Mouse (Mus musculus) spleen, adult 2 months (tissue): ENCODE measurements around the gene Rorc. TPM values are rescaled to one million over a fixed set of nuclear protein-coding genes. Genes with fewer than 3 reads are reported as not detected.

Experiments used
- DNase-seq, 2 experiments: peaks; one replicate each; pipeline versions ENCODE4 v3.0.0 to v3.0.0-alpha.2; 2012 to 2021; ENCODE audit warnings: low spot score in 2 of 2, low read depth in 1 of 2
- H3K27ac ChIP-seq: fragments of 200-500 bp; 2 replicates; pipeline ENCODE4 v1.5.1; 2012; ENCODE audit warnings: low read length, inconsistent platforms; ENCODE audit not compliant: insufficient read depth
- H3K27me3 ChIP-seq: fragments of 200-500 bp; 2 replicates; pipeline ENCODE4 v1.6.1; 2012; ENCODE audit warnings: mild to moderate bottlenecking, moderate library complexity, low read length, inconsistent platforms; ENCODE audit not compliant: control insufficient read depth, insufficient read depth
- H3K36me3 ChIP-seq: fragments of 200-500 bp; 2 replicates; pipeline ENCODE4 v1.6.1; 2012; ENCODE audit warnings: mild to moderate bottlenecking, low read length, inconsistent platforms; ENCODE audit not compliant: control insufficient read depth, insufficient read depth
- H3K4me1 ChIP-seq: fragments of 200-500 bp; 2 replicates; pipeline ENCODE4 v1.6.1; 2011; ENCODE audit warnings: inconsistent platforms; ENCODE audit not compliant: control insufficient read depth, insufficient read depth, insufficient read length
- H3K4me3 ChIP-seq: fragments of 200-500 bp; 2 replicates; pipeline ENCODE4 v1.5.1; 2011; ENCODE audit warnings: mild to moderate bottlenecking, inconsistent platforms; ENCODE audit not compliant: insufficient read depth, insufficient read length; ENCODE audit errors: extremely low read depth
- CTCF ChIP-seq: fragments of 200-500 bp; IDR thresholded peaks from 2 replicates; pipeline ENCODE4 v1.5.1; 2011; ENCODE audit warnings: mild to moderate bottlenecking, inconsistent platforms; ENCODE audit not compliant: insufficient read depth, insufficient read length, insufficient replicate concordance; ENCODE audit errors: extremely low read depth
- POLR2A ChIP-seq: fragments of 200-500 bp; IDR thresholded peaks from 2 replicates; pipeline ENCODE4 v1.6.1; 2011; ENCODE audit warnings: low read depth, low read length, inconsistent platforms
- WGBS: fragments of 180-500 bp; shearing (Covaris S2); methylation state at CpG from one replicate; pipeline ENCODE4 v1.1.7; 2018; 5-methylcytosine and 5-hydroxymethylcytosine counted together
- polyA plus RNA-seq: library from polyadenylated mRNA; depleted of rRNA; stranded (reverse); fragments of >200 nt; gene quantifications from 2 replicates; pipeline ENCODE4 v1.2.3, GENCODE M21; 2012; rRNA removed

The Rorc gene
- 0.92 and 1.1 TPM in 2 replicates for polyA plus RNA-seq

- Histone ChIP-seq H3K27me3 (no peaks in the 10 kb centered on the region), H3K4me1 (no peaks in the 10 kb centered on the region), H3K27ac (no peak within 1 kb of the TSS), H3K36me3 (no peaks in the 10 kb centered on the region), H3K4me3 (no peak within 1 kb of the TSS)
- 66% methylated on average over 5 of the region's 5 CpGs for WGBS
- no peak for DNase-seq
- TF ChIP-seq CTCF (no peak), POLR2A (no peak)
Observed at GRCm38 (mm10) chr3:94372641-94373040, at the start of gene Rorc. TSS of gene Rorc (plus strand) at chr3:94372794.

DNA sequence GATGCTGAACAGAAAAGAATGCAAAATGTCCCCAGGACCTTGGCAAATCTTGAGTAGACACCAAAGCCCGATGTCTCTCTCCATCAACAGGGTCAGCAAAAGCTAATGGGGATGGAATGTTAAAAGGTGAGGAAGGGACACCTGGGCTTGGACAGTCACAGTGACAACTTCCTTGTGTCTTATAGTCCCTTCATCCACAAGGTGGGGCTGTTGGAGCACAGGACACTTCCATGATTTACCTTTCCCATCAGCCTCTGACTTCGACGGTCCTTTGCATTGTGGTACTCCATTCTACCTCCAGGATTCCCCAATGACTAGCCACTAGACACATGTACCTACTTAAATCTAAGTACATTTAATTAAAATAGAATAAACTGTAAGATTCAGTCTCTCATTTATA is 43.9 kb upstream of the Rorc start:
- TF ChIP-seq POLR2A (no peak), CTCF (no peak)
- 81% methylated on average over 3 of the region's 3 CpGs for WGBS
- H3K36me3 ChIP-seq, result peaks cover 3% of the 10 kb centered on the region; the same call in 1 of the 2 replicates

GRCm38 (mm10) chr3:94334442-94334841 is 38.2 kb upstream of the Rorc start:
- no peak for DNase-seq
- no peak overlapping the region for H3K27ac ChIP-seq
- 0 out of 2 replicates have a peak, but pooled peaks cover 2% of the 10 kb centered on the region for H3K36me3 ChIP-seq
- WGBS, result 92% methylated on average over 4 of the region's 4 CpGs
- no peaks in the 10 kb centered on the region for H3K4me1 ChIP-seq
- no peak overlapping the region for H3K4me3 ChIP-seq
- no peaks in the 10 kb centered on the region for H3K27me3 ChIP-seq
- TF ChIP-seq CTCF, result no peak
- no peak for TF ChIP-seq POLR2A

More for the DNA sequence above, 43.9 kb upstream of the Rorc start:
- no peak for DNase-seq
- Histone ChIP-seq H3K4me1 (no peaks in the 10 kb centered on the region), H3K27ac (no peak overlapping the region), H3K27me3 (no peaks in the 10 kb centered on the region), H3K4me3 (no peak overlapping the region)

GRCm38 (mm10) chr3:94338522-94338921 is 34.1 kb upstream of the Rorc start:
- no peak overlapping the region for H3K27ac ChIP-seq
- no peak for DNase-seq
- 80% methylated on average over 3 of the region's 3 CpGs for WGBS
- H3K4me1 ChIP-seq, result no peaks in the 10 kb centered on the region
- no peak overlapping the region for H3K4me3 ChIP-seq
- no peaks in the 10 kb centered on the region for H3K27me3 ChIP-seq
- H3K36me3 ChIP-seq, result no peaks in the 10 kb centered on the region
- TF ChIP-seq CTCF (no peak), POLR2A (no peak)

- no peak for DNase-seq
- WGBS, result 70% methylated on average over 3 of the region's 3 CpGs
Observed at GRCm38 (mm10) chr3:94341959-94342422, 30.6 kb upstream of the Rorc start, which contains the start of gene Them5. TSS of gene Them5 (plus strand) at chr3:94342099.

DNA sequence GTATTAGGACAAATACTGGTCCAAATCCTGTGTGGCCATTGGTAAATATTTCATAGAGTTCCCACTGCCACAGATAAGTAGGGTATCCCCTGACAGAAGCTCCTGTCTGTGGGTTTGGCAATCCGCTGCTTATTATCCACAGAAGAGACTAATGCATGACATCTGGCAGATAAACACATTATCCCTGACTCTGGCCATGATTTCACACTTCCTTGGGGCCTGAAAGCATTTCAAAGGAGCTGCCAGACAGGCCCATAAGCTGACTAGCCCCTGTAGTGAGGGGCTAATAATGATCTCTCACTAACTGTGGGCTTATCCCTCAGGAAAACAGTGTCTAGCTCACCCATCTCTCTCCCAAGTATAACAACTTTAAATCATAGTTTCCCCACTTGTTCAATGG is 30.0 kb upstream of the Rorc start:
- H3K4me3 ChIP-seq, result no peak overlapping the region
- TF ChIP-seq POLR2A (no peak), CTCF (no peak)
- H3K27me3 ChIP-seq, result no peaks in the 10 kb centered on the region
- WGBS, result 78% methylated on average over 1 of the region's 1 CpGs
- no peak overlapping the region for H3K27ac ChIP-seq
- H3K36me3 ChIP-seq, result no peaks in the 10 kb centered on the region
- H3K4me1 ChIP-seq, result no peaks in the 10 kb centered on the region
- DNase-seq, result no peak

More at GRCm38 (mm10) chr3:94341959-94342422, 30.6 kb upstream of the Rorc start, which contains the start of gene Them5:
- no peak for TF ChIP-seq CTCF
- no peak for TF ChIP-seq POLR2A
- Histone ChIP-seq H3K4me3 (no peak within 1 kb of the TSS), H3K36me3 (no peaks in the 10 kb centered on the region), H3K27me3 (no peaks in the 10 kb centered on the region), H3K27ac (no peak within 1 kb of the TSS), H3K4me1 (no peaks in the 10 kb centered on the region)

DNA sequence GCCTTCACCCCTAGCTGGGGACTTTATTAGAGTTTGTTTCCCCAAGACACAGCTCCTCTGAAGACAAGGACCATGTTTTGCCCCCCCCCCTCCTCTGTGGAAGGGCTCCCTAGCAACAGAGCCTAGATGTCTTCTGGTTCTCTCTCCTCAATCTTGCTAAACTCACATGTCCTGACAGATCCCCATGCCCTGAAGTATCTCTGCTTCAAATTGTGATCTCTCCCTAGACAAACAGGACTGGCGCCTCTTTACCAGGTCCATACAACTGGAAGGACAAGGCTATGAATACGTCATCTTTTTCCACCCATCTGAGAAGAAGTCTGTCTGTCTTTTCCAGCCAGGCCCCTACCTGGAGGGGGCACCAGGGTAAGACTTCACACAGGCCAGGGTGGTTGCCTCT is 28.4 kb upstream of the Rorc start:
- TF ChIP-seq POLR2A (no peak), CTCF (no peak)
- Histone ChIP-seq H3K27me3 (no peaks in the 10 kb centered on the region), H3K4me1 (no peaks in the 10 kb centered on the region), H3K36me3 (no peaks in the 10 kb centered on the region), H3K27ac (no peak overlapping the region), H3K4me3 (no peak overlapping the region)
- DNase-seq, result no peak
- WGBS, result 89% methylated on average over 2 of the region's 2 CpGs
